Mouse (Mus musculus): ENCODE data around the gene Dhcr7. TPM values are rescaled to one million over a fixed set of nuclear protein-coding genes. Genes with fewer than 3 reads are reported as not detected.

Dhcr7 gene
- total RNA-seq (2021) = 1 to 10 TPM; 5.1 to 5.7 TPM
- polyA plus RNA-seq (2012; rRNA removed) = 22.2 and 26.9 TPM in 2 replicates
- long read RNA-seq, partial matches to known transcripts = 8 of 9 reads
- long read RNA-seq, other reads (novel, unspliced or antisense) = 1 of 9 reads

GRCm38 (mm10) chr7:143822375-143823265 lies at the start of gene Dhcr7, which contains the start of gene Nadsyn1:
Gene Dhcr7, plus strand, starts transcription at chr7:143823145.
Gene Nadsyn1, minus strand, starts transcription at chr7:143822849.
- Histone ChIP-seq H3K79me2 (replicated peaks; ENCODE audit: control insufficient read depth, insufficient read depth, low read length) (no peaks in the 10 kb centered on the region), H3K4me1 (ENCODE audit: control insufficient read depth, insufficient read depth, low read length) (peaks cover 5% of the 10 kb centered on the region), H3K27ac (peak within 1 kb of the TSS; percentile 92), H3K4me3 (peak within 1 kb of the TSS; percentile 68), H3K9ac (ENCODE audit: low read depth, low read length) (peak within 1 kb of the TSS; percentile 81), H3K27me3 (ENCODE audit: control insufficient read depth, insufficient read depth, low read length) (no peaks in the 10 kb centered on the region), H3K36me3 (ENCODE audit: control insufficient read depth, insufficient read depth, low read length) (no peaks in the 10 kb centered on the region)
- WGBS = 1% methylated on average over 40 of the region's 40 CpGs
- intact Hi-C loops (cut with DNase I) = loop anchor here (2.0 kb wide), 1 partner anchor 38 kb away; the partner anchor contains the start of gene Mrgpre
- TF ChIP-seq CTCF (IDR thresholded peaks at IDR 0.05) (no peak), POLR2A (IDR thresholded peaks at IDR 0.05; ENCODE audit: insufficient read depth, low read depth, low read length) (peak; percentile 97), EP300 (IDR thresholded peaks at IDR 0.05; ENCODE audit: insufficient read depth, low read depth, low read length) (peak; percentile 48; the same call in 1 of the 2 replicates)
- DNase-seq = peak; percentile 99

GRCm38 (mm10) chr7:143776137-143776536 lies 46.8 kb upstream of the Dhcr7 start:
- no peak overlapping the region for H3K9ac ChIP-seq (ENCODE audit: low read depth, low read length)
- WGBS = 57% methylated on average over 3 of the region's 3 CpGs
- intact Hi-C loops (cut with DNase I) = no loop called here
- TF ChIP-seq CTCF (IDR thresholded peaks at IDR 0.05) (no peak), EP300 (IDR thresholded peaks at IDR 0.05; ENCODE audit: insufficient read depth, low read depth, low read length) (no peak), POLR2A (IDR thresholded peaks at IDR 0.05; ENCODE audit: insufficient read depth, low read depth, low read length) (no peak)
- no peak overlapping the region for H3K4me3 ChIP-seq
- H3K79me2 ChIP-seq (replicated peaks; ENCODE audit: control insufficient read depth, insufficient read depth, low read length) = no peaks in the 10 kb centered on the region
- H3K36me3 ChIP-seq (ENCODE audit: control insufficient read depth, insufficient read depth, low read length) = no peaks in the 10 kb centered on the region
- no peak overlapping the region for H3K27ac ChIP-seq
- H3K27me3 ChIP-seq (ENCODE audit: control insufficient read depth, insufficient read depth, low read length) = no peaks in the 10 kb centered on the region
- no peak for DNase-seq
- H3K4me1 ChIP-seq (ENCODE audit: control insufficient read depth, insufficient read depth, low read length) = peaks cover 9% of the 10 kb centered on the region

- TF ChIP-seq POLR2A (IDR thresholded peaks at IDR 0.05; ENCODE audit: insufficient read depth, low read depth, low read length) (no peak), CTCF (IDR thresholded peaks at IDR 0.05) (peak; percentile 29), EP300 (IDR thresholded peaks at IDR 0.05; ENCODE audit: insufficient read depth, low read depth, low read length) (0 out of 2 replicates have a peak, but pooled peaks have one; percentile 50)
- Histone ChIP-seq H3K4me3 (no peak overlapping the region), H3K36me3 (ENCODE audit: control insufficient read depth, insufficient read depth, low read length) (no peaks in the 10 kb centered on the region), H3K9ac (ENCODE audit: low read depth, low read length) (no peak overlapping the region), H3K4me1 (ENCODE audit: control insufficient read depth, insufficient read depth, low read length) (peaks cover 9% of the 10 kb centered on the region), H3K27me3 (ENCODE audit: control insufficient read depth, insufficient read depth, low read length) (no peaks in the 10 kb centered on the region), H3K27ac (peak overlapping the region; percentile 73), H3K79me2 (replicated peaks; ENCODE audit: control insufficient read depth, insufficient read depth, low read length) (no peaks in the 10 kb centered on the region)
- intact Hi-C loops (cut with DNase I) = no loop called here
- peak in 1 of 2 experiments; percentile 62 for DNase-seq
- 21% methylated on average over 2 of the region's 2 CpGs for WGBS
Observed at GRCm38 (mm10) chr7:143777375-143777774, 45.6 kb upstream of the Dhcr7 start.

- Histone ChIP-seq H3K27me3 (ENCODE audit: control insufficient read depth, insufficient read depth, low read length) (no peaks in the 10 kb centered on the region), H3K79me2 (replicated peaks; ENCODE audit: control insufficient read depth, insufficient read depth, low read length) (no peaks in the 10 kb centered on the region), H3K4me1 (ENCODE audit: control insufficient read depth, insufficient read depth, low read length) (peaks cover 18% of the 10 kb centered on the region), H3K27ac (peak overlapping the region; percentile 82), H3K36me3 (ENCODE audit: control insufficient read depth, insufficient read depth, low read length) (no peaks in the 10 kb centered on the region), H3K9ac (ENCODE audit: low read depth, low read length) (peak overlapping the region; percentile 47), H3K4me3 (peak overlapping the region; percentile 41)
- DNase-seq = no peak
- WGBS = 31% methylated on average over 5 of the region's 6 CpGs
- TF ChIP-seq CTCF (IDR thresholded peaks at IDR 0.05) (no peak), POLR2A (IDR thresholded peaks at IDR 0.05; ENCODE audit: insufficient read depth, low read depth, low read length) (no peak), EP300 (IDR thresholded peaks at IDR 0.05; ENCODE audit: insufficient read depth, low read depth, low read length) (no peak)
- intact Hi-C loops (cut with DNase I) = no loop called here
Observed at GRCm38 (mm10) chr7:143783378-143783995, 39.5 kb upstream of the Dhcr7 start.

- peak; percentile 61; the same call in 1 of the 2 replicates for TF ChIP-seq POLR2A (IDR thresholded peaks at IDR 0.05; ENCODE audit: insufficient read depth, low read depth, low read length)
- peak; percentile 65 for TF ChIP-seq EP300 (IDR thresholded peaks at IDR 0.05; ENCODE audit: insufficient read depth, low read depth, low read length)
- TF ChIP-seq CTCF (IDR thresholded peaks at IDR 0.05) = no peak
- 3% methylated on average over 21 of the region's 21 CpGs for WGBS
- peaks cover 18% of the 10 kb centered on the region for H3K4me1 ChIP-seq (ENCODE audit: control insufficient read depth, insufficient read depth, low read length)
- no peaks in the 10 kb centered on the region for H3K27me3 ChIP-seq (ENCODE audit: control insufficient read depth, insufficient read depth, low read length)
- peak within 1 kb of the TSS; percentile 47 for H3K9ac ChIP-seq (ENCODE audit: low read depth, low read length)
- intact Hi-C loops (cut with DNase I) = loop anchor here (2.0 kb wide), 1 partner anchor 39 kb away; the partner anchor contains the start of genes Dhcr7 and Nadsyn1
- no peaks in the 10 kb centered on the region for H3K36me3 ChIP-seq (ENCODE audit: control insufficient read depth, insufficient read depth, low read length)
- no peaks in the 10 kb centered on the region for H3K79me2 ChIP-seq (replicated peaks; ENCODE audit: control insufficient read depth, insufficient read depth, low read length)
- H3K27ac ChIP-seq = peak within 1 kb of the TSS; percentile 82
- peak within 1 kb of the TSS; percentile 41 for H3K4me3 ChIP-seq
- DNase-seq = peak; percentile 87 to 92
Observed at GRCm38 (mm10) chr7:143783996-143784829, 38.7 kb upstream of the Dhcr7 start, which contains the start of gene Mrgpre. Gene Mrgpre, minus strand, starts transcription at chr7:143784500.

Data from heart, adult 2 months (tissue).